Mouse (Mus musculus) common myeloid progenitor, adult 5-6 weeks (primary cell): ENCODE measurements around the gene Cpb2. TPM values are rescaled to one million over a fixed set of nuclear protein-coding genes. Genes with fewer than 3 reads are reported as not detected.

ENCODE experiments used
- ATAC-seq: replicated peaks from 2 replicates; pipeline ENCODE4 v1.8.0; 2016; ENCODE audit warnings: low read depth, mild to moderate bottlenecking, moderate TSS enrichment, inconsistent platforms; ENCODE audit not compliant: poor library complexity, severe bottlenecking
- total RNA-seq: library from RNA; stranded (forward); fragments of 200-1000, 187-1606 nt; gene quantifications from 2 replicates; pipeline ENCODE4 v1.2.3, GENCODE M21; 2017

Cpb2 gene
- total RNA-seq = not detected in 2 replicates

GRCm38 (mm10) chr14:75242087-75242486, at the start of gene Cpb2:
Gene Cpb2 (plus strand): TSS chr14:75242287.
- no peak for ATAC-seq

GRCm38 (mm10) chr14:75192427-75192826, 49.7 kb upstream of the Cpb2 start:
- ATAC-seq = no peak

- no peak for ATAC-seq
Observed at GRCm38 (mm10) chr14:75192858-75193257, 49.2 kb upstream of the Cpb2 start.

GRCm38 (mm10) chr14:75195530-75195929, 46.6 kb upstream of the Cpb2 start:
- ATAC-seq = peak; percentile 65

DNA sequence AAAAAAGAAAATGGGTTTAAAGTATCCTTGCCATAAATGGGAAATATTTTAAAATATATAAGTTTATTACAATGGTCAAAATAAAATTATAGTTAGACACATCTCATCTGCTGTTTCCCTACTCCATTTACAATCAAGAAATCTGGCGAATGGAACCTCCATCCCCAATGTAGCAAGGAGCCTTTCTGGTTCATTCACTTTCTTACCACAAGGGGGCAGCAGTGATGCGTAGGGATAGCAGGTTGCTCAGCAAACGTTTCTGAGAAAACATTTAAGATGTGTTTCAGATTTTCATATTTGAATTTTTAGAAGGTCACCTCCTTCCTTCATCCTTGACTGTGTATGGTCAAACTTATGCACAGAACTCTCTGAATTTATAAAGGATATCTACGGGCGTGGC, 45.1 kb upstream of the Cpb2 start:
- peak; percentile 57; the same call in 1 of the 2 replicates for ATAC-seq

DNA sequence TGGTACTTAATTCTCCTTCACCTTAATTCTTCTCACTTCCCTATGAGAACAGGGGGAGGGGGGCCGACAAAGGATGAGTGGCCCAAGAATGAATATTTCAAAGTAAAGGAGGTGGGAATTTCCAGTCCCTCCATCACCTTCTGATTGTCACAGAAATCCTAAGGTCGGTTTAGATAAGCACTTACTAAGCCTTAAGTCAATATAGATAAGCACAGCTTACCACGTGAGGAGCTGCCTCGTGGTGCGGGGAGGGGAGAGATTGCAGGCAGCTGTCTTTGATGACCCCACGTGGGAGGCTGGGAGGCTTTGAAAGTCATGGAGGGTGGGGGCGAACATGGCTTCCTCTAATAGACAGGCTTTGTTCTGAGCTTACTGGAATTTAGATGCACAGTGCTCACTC, 44.4 kb upstream of the Cpb2 start:
- ATAC-seq = 0 out of 2 replicates have a peak, but pooled peaks have one; percentile 23

DNA sequence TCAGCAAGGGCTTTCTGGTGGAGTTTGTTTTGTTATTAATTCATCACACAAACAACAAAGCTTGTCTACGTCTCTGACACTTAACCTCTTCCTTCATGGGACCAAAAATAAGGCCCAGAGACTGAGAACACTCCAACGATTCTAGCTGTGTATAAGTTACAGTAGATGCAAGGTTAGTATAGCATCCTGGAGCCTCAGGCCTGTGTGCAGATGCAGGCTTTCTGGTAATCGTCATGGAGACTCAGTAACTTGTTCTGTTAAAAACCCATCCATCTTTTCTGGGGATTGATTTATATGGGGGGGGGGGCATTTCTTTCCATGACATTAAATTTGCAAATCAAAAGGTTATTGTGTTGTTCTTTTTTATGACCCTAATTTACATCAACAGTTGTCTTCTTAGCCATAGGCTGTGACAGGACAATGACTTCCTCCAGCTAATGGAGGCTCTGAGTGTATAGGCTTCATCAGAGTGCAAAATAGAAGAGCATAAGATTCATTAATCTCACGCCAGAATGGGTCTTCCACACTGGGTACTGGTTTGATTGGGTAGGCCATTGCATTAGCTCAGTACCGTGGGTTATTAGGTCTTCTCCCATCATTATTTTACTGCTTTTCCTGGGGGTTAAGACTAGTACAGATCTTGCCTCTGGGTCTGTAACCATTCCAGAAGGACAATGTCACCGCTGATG, 36.6 kb upstream of the Cpb2 start:
- ATAC-seq = no peak

- ATAC-seq = no peak
Observed at GRCm38 (mm10) chr14:75206307-75206706, 35.8 kb upstream of the Cpb2 start.

- no peak for ATAC-seq
Observed at GRCm38 (mm10) chr14:75208572-75209151, 33.4 kb upstream of the Cpb2 start.

- no peak for ATAC-seq
Observed at GRCm38 (mm10) chr14:75213752-75214151, 28.3 kb upstream of the Cpb2 start.

DNA sequence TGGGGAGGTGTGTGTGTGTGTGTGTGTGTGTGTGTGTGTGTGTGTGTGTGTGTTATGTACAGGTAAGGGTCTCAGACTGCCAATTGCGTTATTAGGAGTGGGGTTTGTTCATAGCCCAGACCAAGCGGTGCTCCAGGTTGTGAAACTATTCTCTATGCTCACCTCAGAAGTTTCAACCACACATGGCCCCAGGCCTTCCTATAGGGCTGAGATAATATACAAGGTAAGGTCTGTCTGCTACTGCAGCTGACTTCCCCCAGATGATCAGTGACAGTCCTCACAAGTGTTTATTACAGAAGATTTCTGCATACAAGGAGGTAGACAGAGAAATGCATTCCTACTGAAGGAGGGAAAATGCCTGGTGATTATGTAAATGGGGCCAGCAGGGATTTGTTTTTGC, 23.2 kb upstream of the Cpb2 start:
- no peak for ATAC-seq

GRCm38 (mm10) chr14:75219250-75219913, 22.7 kb upstream of the Cpb2 start:
- no peak for ATAC-seq

GRCm38 (mm10) chr14:75222386-75222785, 19.7 kb upstream of the Cpb2 start:
- no peak for ATAC-seq

DNA sequence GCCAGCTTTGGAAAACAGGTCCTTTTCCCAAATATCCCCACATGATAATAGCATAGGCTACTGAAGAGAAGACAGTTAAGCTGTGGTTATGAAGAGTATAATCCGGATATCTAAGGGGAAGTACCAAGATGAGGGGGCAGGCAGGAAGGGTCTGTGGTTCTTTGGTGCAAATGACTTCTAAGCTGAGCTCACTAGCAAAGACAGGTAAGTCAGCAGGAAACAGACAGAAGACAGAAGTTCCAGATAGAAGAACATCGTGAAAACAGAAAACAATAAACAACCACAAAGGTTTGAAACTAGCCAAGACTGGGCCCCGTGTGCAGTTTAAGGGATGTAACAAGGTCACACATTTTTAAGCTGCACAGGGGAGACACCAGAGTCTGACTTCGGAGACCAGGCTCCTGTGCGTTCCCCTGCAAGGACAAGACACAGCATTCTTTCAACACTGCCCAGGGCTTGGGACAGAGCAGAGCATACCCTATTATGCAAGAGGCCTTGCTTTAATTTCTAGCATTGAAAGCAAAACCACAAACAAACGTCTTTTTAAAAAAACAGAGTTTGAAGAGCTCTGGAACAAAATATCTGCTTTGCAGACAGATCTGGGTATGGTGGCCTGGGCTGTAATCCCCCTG, 14.5 kb upstream of the Cpb2 start:
- peak; percentile 67 for ATAC-seq

GRCm38 (mm10) chr14:75229834-75230233, 12.3 kb upstream of the Cpb2 start:
- peak; percentile 72 for ATAC-seq

GRCm38 (mm10) chr14:75233070-75233469, 9.0 kb upstream of the Cpb2 start:
- no peak for ATAC-seq

- no peak for ATAC-seq
Observed at GRCm38 (mm10) chr14:75235552-75235951, 6.5 kb upstream of the Cpb2 start.

DNA sequence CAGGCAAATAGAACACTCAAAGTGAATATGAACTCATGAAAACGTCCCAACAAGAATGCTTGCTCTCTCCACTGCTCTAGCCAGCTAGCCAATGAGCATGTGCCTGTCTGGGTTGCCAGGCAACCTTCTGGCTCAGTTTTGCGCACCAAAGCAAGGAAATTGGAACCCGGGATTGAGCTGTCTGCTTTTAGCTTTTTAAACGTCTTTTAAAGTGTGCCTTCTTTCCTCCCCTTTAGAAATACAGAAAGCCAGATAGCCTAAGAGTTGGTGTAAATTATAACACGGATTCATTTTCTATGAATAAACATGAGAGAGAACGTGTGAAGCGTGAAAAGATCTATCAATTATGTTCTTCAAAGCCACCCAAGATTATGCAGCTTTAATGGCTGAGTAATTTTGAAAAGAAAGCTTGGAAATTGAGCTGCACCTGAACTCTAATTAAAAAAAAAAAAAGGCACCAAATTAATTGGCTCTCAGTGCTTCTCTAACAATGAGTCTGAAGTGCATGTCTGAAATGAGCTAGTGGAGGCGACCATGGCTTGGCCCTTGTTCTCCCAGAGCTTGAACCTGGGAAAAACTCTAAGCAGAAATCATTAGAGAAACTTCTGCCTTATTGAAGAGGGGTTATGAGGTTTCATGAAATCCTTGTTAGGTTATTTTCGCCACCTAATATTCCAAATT, 6.0 kb upstream of the Cpb2 start:
- ATAC-seq = no peak

GRCm38 (mm10) chr14:75236636-75237003, 5.5 kb upstream of the Cpb2 start:
- ATAC-seq = no peak

DNA sequence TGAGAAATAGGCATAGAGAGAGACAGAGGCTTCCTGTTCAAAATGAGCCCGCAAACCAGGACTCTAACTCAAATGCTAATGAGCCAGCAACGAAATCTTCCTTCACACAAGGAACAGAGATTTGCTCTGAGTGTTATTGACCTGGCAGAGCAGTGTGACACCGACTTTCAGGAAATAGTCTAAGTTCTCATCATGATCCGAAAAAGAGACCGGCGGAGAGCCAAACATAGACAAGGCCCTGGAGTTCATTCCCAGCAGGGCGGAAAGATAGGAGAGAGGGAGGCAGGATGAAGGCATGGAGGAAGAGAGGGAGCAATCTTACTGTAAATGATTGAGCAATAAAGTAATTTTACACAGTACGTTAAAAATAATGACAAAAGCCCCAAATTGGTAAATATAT, 5.0 kb upstream of the Cpb2 start:
- ATAC-seq = no peak
